Mouse (Mus musculus) limb, embryonic 12.5 days (tissue): ENCODE results near the gene Gm19345. TPM values are rescaled to one million over a fixed set of nuclear protein-coding genes. Genes with fewer than 3 reads are reported as not detected.

ENCODE experiments used
- ATAC-seq: fragments of 200-750 bp; cut with Nextera tagmentation; 2 replicates; pipeline ENCODE4 v1.8.0; 2017; ENCODE audit warnings: low read depth, moderate TSS enrichment; ENCODE audit not compliant: insufficient number of reproducible peaks, insufficient read depth, low FRiP score, low TSS enrichment
- H3K27ac ChIP-seq: fragments of 300-500 bp; sonication (generic); 2 replicates; pipeline ENCODE4 v1.5.1; 2016; ENCODE audit warnings: mild to moderate bottlenecking, moderate library complexity
- H3K27me3 ChIP-seq: fragments of 300-500 bp; sonication (generic); 2 replicates; pipeline ENCODE4 v1.6.1; 2016; ENCODE audit warnings: mild to moderate bottlenecking, moderate library complexity
- H3K36me3 ChIP-seq: fragments of 300-500 bp; sonication (generic); 2 replicates; pipeline ENCODE4 v1.6.1; 2016; ENCODE audit warnings: mild to moderate bottlenecking, moderate library complexity
- H3K4me1 ChIP-seq: fragments of 300-500 bp; sonication (generic); replicated peaks from 2 replicates; pipeline ENCODE4 v1.6.1; 2016
- H3K4me2 ChIP-seq: fragments of 300-500 bp; sonication (generic); 2 replicates; pipeline ENCODE4 v1.6.1; 2016; ENCODE audit warnings: mild to moderate bottlenecking, moderate library complexity
- H3K4me3 ChIP-seq: fragments of 300-500 bp; sonication (generic); replicated peaks from 2 replicates; pipeline ENCODE4 v1.5.1; 2016; ENCODE audit warnings: mild to moderate bottlenecking
- H3K9ac ChIP-seq: fragments of 300-500 bp; sonication (generic); replicated peaks from 2 replicates; pipeline ENCODE4 v1.6.1; 2016; ENCODE audit warnings: mild to moderate bottlenecking, moderate library complexity
- H3K9me3 ChIP-seq: fragments of 300-500 bp; sonication (generic); 2 replicates; pipeline ENCODE4 v1.6.1; 2016; ENCODE audit warnings: mild to moderate bottlenecking, moderate library complexity
- WGBS: fragments of 180-500 bp; shearing (Covaris S2); methylation state at CpG from one replicate; pipeline ENCODE4 v1.1.7; 2016; 5-methylcytosine and 5-hydroxymethylcytosine counted together
- polyA plus RNA-seq: library from polyadenylated mRNA; unstranded; fragments of >200 nt; fragmentation: Nextera tagmentation; extraction: Ambion mirVana; gene quantifications from 2 replicates; pipeline ENCODE4 v1.2.1, GENCODE M21; 2016

Gm19345 gene
- polyA plus RNA-seq, 1 experiment from 2014 or later = 0.43 TPM

- no peak for ATAC-seq
- no peaks in the 10 kb centered on the region for H3K4me1 ChIP-seq
- H3K9ac ChIP-seq = no peak overlapping the region
- 53% methylated on average over 13 of the region's 13 CpGs for WGBS
- no peaks in the 10 kb centered on the region for H3K36me3 ChIP-seq
- no peak overlapping the region for H3K27ac ChIP-seq
- no peaks in the 10 kb centered on the region for H3K9me3 ChIP-seq
- H3K4me2 ChIP-seq = no peak overlapping the region
- no peaks in the 10 kb centered on the region for H3K27me3 ChIP-seq
- no peak overlapping the region for H3K4me3 ChIP-seq
Observed at GRCm38 (mm10) chr7:19875948-19876682, 24.3 kb downstream of the Gm19345 start.

GRCm38 (mm10) chr7:19876781-19877425 lies 25.1 kb downstream of the Gm19345 start:
- Histone ChIP-seq H3K9me3 (no peaks in the 10 kb centered on the region), H3K4me2 (no peak overlapping the region), H3K27me3 (no peaks in the 10 kb centered on the region), H3K4me1 (no peaks in the 10 kb centered on the region), H3K27ac (no peak overlapping the region), H3K36me3 (no peaks in the 10 kb centered on the region), H3K4me3 (no peak overlapping the region), H3K9ac (no peak overlapping the region)
- 43% methylated on average over 14 of the region's 14 CpGs for WGBS
- no peak for ATAC-seq

GRCm38 (mm10) chr7:19880754-19881153 lies 29.0 kb downstream of the Gm19345 start:
- Histone ChIP-seq H3K4me2 (no peak overlapping the region), H3K9me3 (0 out of 2 replicates have a peak, but pooled peaks cover 11% of the 10 kb centered on the region), H3K4me1 (no peaks in the 10 kb centered on the region), H3K27ac (no peak overlapping the region), H3K27me3 (no peaks in the 10 kb centered on the region), H3K4me3 (no peak overlapping the region), H3K9ac (no peak overlapping the region), H3K36me3 (no peaks in the 10 kb centered on the region)
- ATAC-seq = no peak
- 80% methylated on average over 8 of the region's 8 CpGs for WGBS

- H3K9me3 ChIP-seq = 0 out of 2 replicates have a peak, but pooled peaks cover 11% of the 10 kb centered on the region
- H3K36me3 ChIP-seq = no peaks in the 10 kb centered on the region
- no peak within 1 kb of the TSS for H3K4me3 ChIP-seq
- H3K4me2 ChIP-seq = no peak within 1 kb of the TSS
- ATAC-seq = no peak
- 67% methylated on average over 7 of the region's 7 CpGs for WGBS
- no peaks in the 10 kb centered on the region for H3K27me3 ChIP-seq
- no peaks in the 10 kb centered on the region for H3K4me1 ChIP-seq
- no peak within 1 kb of the TSS for H3K27ac ChIP-seq
- H3K9ac ChIP-seq = no peak within 1 kb of the TSS
Observed at GRCm38 (mm10) chr7:19887849-19888248, 36.0 kb downstream of the Gm19345 start, which contains the start of gene Ceacam19. TSS of gene Ceacam19 (minus strand) at chr7:19887965.

- no peak overlapping the region for H3K4me2 ChIP-seq
- no peak for ATAC-seq
- H3K9ac ChIP-seq = no peak overlapping the region
- no peaks in the 10 kb centered on the region for H3K4me1 ChIP-seq
- no peak overlapping the region for H3K4me3 ChIP-seq
- no peaks in the 10 kb centered on the region for H3K36me3 ChIP-seq
- H3K9me3 ChIP-seq = 0 out of 2 replicates have a peak, but pooled peaks cover 3% of the 10 kb centered on the region
- no peaks in the 10 kb centered on the region for H3K27me3 ChIP-seq
- no peak overlapping the region for H3K27ac ChIP-seq
- 54% methylated on average over 8 of the region's 8 CpGs for WGBS
Observed at GRCm38 (mm10) chr7:19889881-19890280, 38.1 kb downstream of the Gm19345 start.

Other genes with a start within 250 kb of the Gm19345 start
- gene Clasrp, start 247.5 kb upstream of the Gm19345 start, polyA plus RNA-seq = 77.4 and 78.4 TPM in 2 replicates
- 5.8 and 7.3 TPM in 2 replicates for gene Relb, start 222.6 kb upstream of the Gm19345 start, polyA plus RNA-seq
- gene Clptm1, start 187.0 kb upstream of the Gm19345 start, polyA plus RNA-seq = 92.6 and 94.2 TPM in 2 replicates
- gene Apoc2, start 174.1 kb upstream of the Gm19345 start, polyA plus RNA-seq = 0.97 TPM in 1 of 2 replicates, not detected in the other
- not detected in 2 replicates for gene Gm44805, start 170.6 kb upstream of the Gm19345 start, polyA plus RNA-seq
- not detected in 2 replicates for gene Apoc4, start 170.5 kb upstream of the Gm19345 start, polyA plus RNA-seq
- 4.6 and 7.0 TPM in 2 replicates for gene Apoc1, start 159.3 kb upstream of the Gm19345 start, polyA plus RNA-seq
- gene Apoe, start 152.8 kb upstream of the Gm19345 start, polyA plus RNA-seq = 114 and 131 TPM in 2 replicates
- gene Tomm40, start 136.6 kb upstream of the Gm19345 start, polyA plus RNA-seq = 166 and 174 TPM in 2 replicates
- gene Nectin2, start 101.5 kb upstream of the Gm19345 start, polyA plus RNA-seq = 65.0 and 74.9 TPM in 2 replicates
- gene Bcam, start 81.0 kb upstream of the Gm19345 start, polyA plus RNA-seq = 59.7 and 63.3 TPM in 2 replicates
- gene Cblc, start 55.2 kb upstream of the Gm19345 start, polyA plus RNA-seq = 2.8 and 3.1 TPM in 2 replicates
- 0.54 and 0.82 TPM in 2 replicates for gene Bcl3, start 29.2 kb upstream of the Gm19345 start, polyA plus RNA-seq
- gene Ceacam16, start 9.3 kb downstream of the Gm19345 start, polyA plus RNA-seq = not detected in 2 replicates
- not detected in 2 replicates for gene Ceacam19, start 36.0 kb downstream of the Gm19345 start, polyA plus RNA-seq
- gene Pvr, start 69.2 kb downstream of the Gm19345 start, polyA plus RNA-seq = 7.5 and 8.1 TPM in 2 replicates
- 0.14 TPM in 1 of 2 replicates, not detected in the other for gene Igsf23, start 98.8 kb downstream of the Gm19345 start, polyA plus RNA-seq
- not detected in 2 replicates for gene Ceacam20, start 113.4 kb downstream of the Gm19345 start, polyA plus RNA-seq
- not detected in 2 replicates for gene Nlrp9b, start 139.5 kb downstream of the Gm19345 start, polyA plus RNA-seq
- gene Vmn1r91, start 247.7 kb downstream of the Gm19345 start, polyA plus RNA-seq = not detected in 2 replicates